Mouse (Mus musculus): ENCODE results near the gene Olfr564. TPM values are rescaled to one million over a fixed set of nuclear protein-coding genes. Genes with fewer than 3 reads are reported as not detected.

Olfr564 gene
- not detected in 2 replicates for polyA plus RNA-seq (2014; fragmentation: Nextera tagmentation; extraction: Ambion mirVana)

DNA sequence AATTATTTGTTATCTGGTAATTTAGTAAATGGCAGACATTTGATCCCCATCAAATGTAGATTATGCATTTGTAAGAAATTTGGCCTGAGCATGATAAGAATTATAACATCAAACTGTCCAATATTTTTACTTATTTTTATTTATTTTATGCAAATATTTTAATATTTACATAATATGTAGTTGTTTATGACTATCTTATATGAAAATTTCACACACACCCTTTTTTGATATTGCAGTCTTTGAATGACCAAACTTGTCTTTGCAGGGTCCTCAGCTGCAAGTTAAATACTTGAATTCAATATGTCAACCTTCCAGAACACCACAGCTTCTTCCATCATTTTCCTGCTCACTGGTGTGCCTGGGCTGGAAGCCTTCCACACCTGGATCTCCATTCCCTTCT lies at the start of gene Olfr564:
TSS of gene Olfr564 (plus strand) at position 301 of the 400 bp plus-strand sequence.
- ATAC-seq (replicated peaks; ENCODE audit: insufficient number of reproducible peaks, low FRiP score, low TSS enrichment), result no peak
- H3K9ac ChIP-seq (ENCODE audit: low read depth, low read length), result no peak within 1 kb of the TSS

DNA sequence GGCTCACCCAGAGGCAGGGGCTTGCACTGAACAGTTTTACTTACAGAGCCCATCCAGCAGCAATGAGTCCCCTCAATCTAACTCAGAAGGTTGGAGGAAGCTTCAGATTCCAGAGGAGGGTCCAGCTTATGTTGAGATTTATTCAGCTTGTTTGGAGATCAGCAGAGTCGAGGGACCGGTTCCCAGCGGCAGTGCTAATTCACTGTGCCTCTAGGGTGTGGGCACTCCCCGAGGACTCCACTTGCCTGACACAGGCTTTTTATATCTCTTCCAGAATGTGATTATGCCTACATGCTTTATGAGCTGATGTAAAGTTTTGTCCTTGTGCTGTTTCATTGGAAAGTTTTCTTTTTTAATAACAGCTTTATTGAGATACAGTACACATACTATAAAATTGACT lies 44.0 kb upstream of the Olfr564 start, which contains the start of the genes Olfr560 and Olfr78:
TSS of gene Olfr560 (minus strand) at position 101 of the 400 bp plus-strand sequence.
TSS of gene Olfr78 (minus strand) at position 206 of the 400 bp plus-strand sequence.
- no peak for ATAC-seq (replicated peaks; ENCODE audit: insufficient number of reproducible peaks, low FRiP score, low TSS enrichment)

More for the DNA sequence above, at the start of gene Olfr564:
- Histone ChIP-seq H3K4me3 (ENCODE audit: low read depth, low read length) (no peak within 1 kb of the TSS), H3K27me3 (ENCODE audit: control insufficient read depth, insufficient read depth, low read length) (no peaks in the 10 kb centered on the region), H3K27ac (ENCODE audit: low read depth, low read length) (no peak within 1 kb of the TSS), H3K4me2 (no peak within 1 kb of the TSS), H3K4me1 (ENCODE audit: control insufficient read depth, insufficient read depth, low read length) (no peaks in the 10 kb centered on the region), H3K9me3 (replicated peaks; ENCODE audit: control insufficient read depth, low read length) (no peaks in the 10 kb centered on the region), H3K36me3 (ENCODE audit: control insufficient read depth, insufficient read depth, low read length) (no peaks in the 10 kb centered on the region)

DNA sequence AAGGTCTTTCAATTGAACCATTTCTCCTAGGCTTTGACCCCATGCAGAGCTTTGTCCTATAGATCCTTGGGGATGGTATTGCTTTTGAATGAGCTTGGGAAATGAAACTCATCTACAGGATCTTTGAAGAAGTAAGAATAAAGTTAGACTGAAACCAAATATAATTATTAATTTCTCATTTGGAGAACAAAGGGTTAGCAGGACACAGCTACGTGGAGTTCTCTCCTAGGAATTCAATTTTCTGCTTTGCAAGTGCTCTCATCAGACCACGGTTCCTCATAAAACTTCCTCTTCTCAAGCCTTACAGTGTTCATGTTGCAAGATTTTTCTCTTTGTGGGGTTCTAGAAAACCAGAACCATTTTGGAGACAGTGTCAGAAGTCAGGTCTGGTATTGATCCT lies 32.4 kb upstream of the Olfr564 start, which contains the start of gene Olfr561:
TSS of gene Olfr561 (plus strand) at position 301 of the 400 bp plus-strand sequence.
- H3K27ac ChIP-seq (ENCODE audit: low read depth, low read length), result no peak within 1 kb of the TSS
- WGBS (ENCODE audit: insufficient replicate concordance), result 75% methylated on average over 2 of the region's 2 CpGs

More for the DNA sequence above, 44.0 kb upstream of the Olfr564 start, which contains the start of the genes Olfr560 and Olfr78:
- no peaks in the 10 kb centered on the region for H3K4me1 ChIP-seq (ENCODE audit: control insufficient read depth, insufficient read depth, low read length)
- WGBS (ENCODE audit: insufficient replicate concordance), result 68% methylated on average over 4 of the region's 4 CpGs
- no peaks in the 10 kb centered on the region for H3K36me3 ChIP-seq (ENCODE audit: control insufficient read depth, insufficient read depth, low read length)
- H3K4me3 ChIP-seq (ENCODE audit: low read depth, low read length), result no peak within 1 kb of the TSS
- no peaks in the 10 kb centered on the region for H3K9me3 ChIP-seq (replicated peaks; ENCODE audit: control insufficient read depth, low read length)
- no peaks in the 10 kb centered on the region for H3K27me3 ChIP-seq (ENCODE audit: control insufficient read depth, insufficient read depth, low read length)
- H3K9ac ChIP-seq (ENCODE audit: low read depth, low read length), result no peak within 1 kb of the TSS
- no peak within 1 kb of the TSS for H3K4me2 ChIP-seq
- no peak within 1 kb of the TSS for H3K27ac ChIP-seq (ENCODE audit: low read depth, low read length)

More for the DNA sequence above, 32.4 kb upstream of the Olfr564 start, which contains the start of gene Olfr561:
- Histone ChIP-seq H3K27me3 (ENCODE audit: control insufficient read depth, insufficient read depth, low read length) (no peaks in the 10 kb centered on the region), H3K9ac (ENCODE audit: low read depth, low read length) (no peak within 1 kb of the TSS), H3K4me2 (no peak within 1 kb of the TSS), H3K4me3 (ENCODE audit: low read depth, low read length) (no peak within 1 kb of the TSS), H3K9me3 (replicated peaks; ENCODE audit: control insufficient read depth, low read length) (no peaks in the 10 kb centered on the region), H3K4me1 (ENCODE audit: control insufficient read depth, insufficient read depth, low read length) (no peaks in the 10 kb centered on the region), H3K36me3 (ENCODE audit: control insufficient read depth, insufficient read depth, low read length) (no peaks in the 10 kb centered on the region)
- ATAC-seq (replicated peaks; ENCODE audit: insufficient number of reproducible peaks, low FRiP score, low TSS enrichment), result no peak

Other genes with a start within 250 kb of the Olfr564 start
- 0.63 and 0.73 TPM in 2 replicates for gene Trim21, start 238.0 kb upstream of the Olfr564 start, polyA plus RNA-seq (2014; fragmentation: Nextera tagmentation; extraction: Ambion mirVana)
- gene Olfr550, start 232.0 kb upstream of the Olfr564 start, polyA plus RNA-seq (2014; fragmentation: Nextera tagmentation; extraction: Ambion mirVana), result not detected in 2 replicates
- gene Olfr551, start 211.6 kb upstream of the Olfr564 start, polyA plus RNA-seq (2014; fragmentation: Nextera tagmentation; extraction: Ambion mirVana), result not detected in 2 replicates
- gene Olfr552, start 205.7 kb upstream of the Olfr564 start, polyA plus RNA-seq (2014; fragmentation: Nextera tagmentation; extraction: Ambion mirVana), result not detected in 2 replicates
- not detected in 2 replicates for gene Olfr553, start 185.3 kb upstream of the Olfr564 start, polyA plus RNA-seq (2014; fragmentation: Nextera tagmentation; extraction: Ambion mirVana)
- gene Olfr554, start 165.0 kb upstream of the Olfr564 start, polyA plus RNA-seq (2014; fragmentation: Nextera tagmentation; extraction: Ambion mirVana), result not detected in 2 replicates
- gene Olfr555, start 144.7 kb upstream of the Olfr564 start, polyA plus RNA-seq (2014; fragmentation: Nextera tagmentation; extraction: Ambion mirVana), result not detected in 2 replicates
- gene Olfr556, start 138.6 kb upstream of the Olfr564 start, polyA plus RNA-seq (2014; fragmentation: Nextera tagmentation; extraction: Ambion mirVana), result not detected in 2 replicates
- 14.0 and 16.5 TPM in 2 replicates for gene Trim68, start 116.2 kb upstream of the Olfr564 start, polyA plus RNA-seq (2014; fragmentation: Nextera tagmentation; extraction: Ambion mirVana)
- not detected in 2 replicates for gene Olfr557, start 107.6 kb upstream of the Olfr564 start, polyA plus RNA-seq (2014; fragmentation: Nextera tagmentation; extraction: Ambion mirVana)
- gene Olfr558, start 101.3 kb upstream of the Olfr564 start, polyA plus RNA-seq (2014; fragmentation: Nextera tagmentation; extraction: Ambion mirVana), result not detected in 2 replicates
- gene Olfr33, start 84.4 kb upstream of the Olfr564 start, polyA plus RNA-seq (2014; fragmentation: Nextera tagmentation; extraction: Ambion mirVana), result not detected in 2 replicates
- not detected in 2 replicates for gene Olfr559, start 76.0 kb upstream of the Olfr564 start, polyA plus RNA-seq (2014; fragmentation: Nextera tagmentation; extraction: Ambion mirVana)
- not detected in 2 replicates for gene Olfr560, start 44.1 kb upstream of the Olfr564 start, polyA plus RNA-seq (2014; fragmentation: Nextera tagmentation; extraction: Ambion mirVana)
- gene Olfr78, start 44.0 kb upstream of the Olfr564 start, polyA plus RNA-seq (2014; fragmentation: Nextera tagmentation; extraction: Ambion mirVana), result 0.10 TPM in 1 of 2 replicates, not detected in the other
- not detected in 2 replicates for gene Olfr561, start 32.3 kb upstream of the Olfr564 start, polyA plus RNA-seq (2014; fragmentation: Nextera tagmentation; extraction: Ambion mirVana)
- not detected in 2 replicates for gene Olfr566, start 55.3 kb downstream of the Olfr564 start, polyA plus RNA-seq (2014; fragmentation: Nextera tagmentation; extraction: Ambion mirVana)
- not detected in 2 replicates for gene Olfr568, start 73.6 kb downstream of the Olfr564 start, polyA plus RNA-seq (2014; fragmentation: Nextera tagmentation; extraction: Ambion mirVana)
- gene Olfr569, start 87.4 kb downstream of the Olfr564 start, polyA plus RNA-seq (2014; fragmentation: Nextera tagmentation; extraction: Ambion mirVana), result not detected in 2 replicates
- not detected in 2 replicates for gene Olfr570, start 91.1 kb downstream of the Olfr564 start, polyA plus RNA-seq (2014; fragmentation: Nextera tagmentation; extraction: Ambion mirVana)
- not detected in 2 replicates for gene Olfr571, start 114.1 kb downstream of the Olfr564 start, polyA plus RNA-seq (2014; fragmentation: Nextera tagmentation; extraction: Ambion mirVana)
- gene Olfr572, start 120.9 kb downstream of the Olfr564 start, polyA plus RNA-seq (2014; fragmentation: Nextera tagmentation; extraction: Ambion mirVana), result not detected in 2 replicates
- not detected in 2 replicates for gene Olfr573-ps1, start 139.1 kb downstream of the Olfr564 start, polyA plus RNA-seq (2014; fragmentation: Nextera tagmentation; extraction: Ambion mirVana)
- not detected in 2 replicates for gene Olfr574, start 145.0 kb downstream of the Olfr564 start, polyA plus RNA-seq (2014; fragmentation: Nextera tagmentation; extraction: Ambion mirVana)
- gene Olfr575, start 155.3 kb downstream of the Olfr564 start, polyA plus RNA-seq (2014; fragmentation: Nextera tagmentation; extraction: Ambion mirVana), result not detected in 2 replicates
- not detected in 2 replicates for gene Olfr576, start 159.2 kb downstream of the Olfr564 start, polyA plus RNA-seq (2014; fragmentation: Nextera tagmentation; extraction: Ambion mirVana)
- gene Olfr577, start 172.5 kb downstream of the Olfr564 start, polyA plus RNA-seq (2014; fragmentation: Nextera tagmentation; extraction: Ambion mirVana), result not detected in 2 replicates
- gene Olfr578, start 185.8 kb downstream of the Olfr564 start, polyA plus RNA-seq (2014; fragmentation: Nextera tagmentation; extraction: Ambion mirVana), result not detected in 2 replicates
- gene Olfr582, start 234.5 kb downstream of the Olfr564 start, polyA plus RNA-seq (2014; fragmentation: Nextera tagmentation; extraction: Ambion mirVana), result not detected in 2 replicates
- gene Olfr583, start 247.8 kb downstream of the Olfr564 start, polyA plus RNA-seq (2014; fragmentation: Nextera tagmentation; extraction: Ambion mirVana), result not detected in 2 replicates

Data from heart, embryonic 11.5 days (tissue).